Mouse (Mus musculus) kidney, postnatal 0 days (tissue): ENCODE results near the gene Bglap. TPM values are rescaled to one million over a fixed set of nuclear protein-coding genes. Genes with fewer than 3 reads are reported as not detected.
A peak's percentile ranks its signal among the peaks of the same experiment; 100 is the strongest.

ENCODE experiments used
- ATAC-seq: fragments of 200-750 bp; cut with Nextera tagmentation; replicated peaks from 2 replicates; pipeline ENCODE4 v1.8.0; 2017; ENCODE audit warnings: low read depth, moderate number of reproducible peaks, moderate TSS enrichment, moderate library complexity; ENCODE audit not compliant: low FRiP score
- DNase-seq: peaks from one replicate; pipeline ENCODE4 v3.0.0-alpha.2; 2016; ENCODE audit warnings: low spot score
- H3K27ac ChIP-seq: fragments of 300-500 bp; sonication (generic); 2 replicates; pipeline ENCODE4 v1.5.1; 2014; ENCODE audit warnings: mild to moderate bottlenecking
- H3K27me3 ChIP-seq: fragments of 300-500 bp; sonication (generic); 2 replicates; pipeline ENCODE4 v1.6.1; 2014; ENCODE audit warnings: low read length, mixed read lengths; ENCODE audit not compliant: insufficient read depth
- H3K36me3 ChIP-seq: fragments of 300-500 bp; sonication (generic); 2 replicates; pipeline ENCODE4 v1.6.1; 2014; ENCODE audit warnings: low read length, mixed read lengths; ENCODE audit not compliant: insufficient read depth
- H3K4me1 ChIP-seq: fragments of 300-500 bp; sonication (generic); replicated peaks from 2 replicates; pipeline ENCODE4 v1.6.1; 2014; ENCODE audit warnings: antibody characterized with exemption, low read length, mixed read lengths; ENCODE audit not compliant: insufficient read depth
- H3K4me2 ChIP-seq: fragments of 300-500 bp; sonication (generic); 2 replicates; pipeline ENCODE4 v1.6.1; 2014; ENCODE audit warnings: mild to moderate bottlenecking, low read length, moderate library complexity, mixed read lengths
- H3K4me3 ChIP-seq: fragments of 300-500 bp; sonication (generic); replicated peaks from 2 replicates; pipeline ENCODE4 v1.5.1; 2014; ENCODE audit warnings: low read depth, low read length
- H3K9ac ChIP-seq: fragments of 300-500 bp; sonication (generic); 2 replicates; pipeline ENCODE4 v1.6.1; 2014; ENCODE audit warnings: low read depth, low read length
- H3K9me3 ChIP-seq: fragments of 300-500 bp; sonication (generic); replicated peaks from 2 replicates; pipeline ENCODE4 v1.6.1; 2016; ENCODE audit warnings: low read length, inconsistent platforms, mixed read lengths
- CTCF ChIP-seq: IDR thresholded peaks from 2 replicates; pipeline ENCODE4 v1.5.1; 2016; ENCODE audit warnings: antibody characterized with exemption, low read depth, mild to moderate bottlenecking, moderate library complexity
- WGBS: fragments of 180-500 bp; shearing (Covaris S2); extraction: QIAGEN DNeasy Blood & Tissue Kit; methylation state at CpG from one replicate; pipeline ENCODE4 v1.1.7; 2014; 5-methylcytosine and 5-hydroxymethylcytosine counted together
- polyA plus RNA-seq: library from polyadenylated mRNA; unstranded; fragments of >200 nt; fragmentation: Nextera tagmentation; extraction: Ambion mirVana; gene quantifications from 2 replicates; pipeline ENCODE4 v1.2.1, GENCODE M21; 2015

Bglap gene
- polyA plus RNA-seq, 1 experiment from 2014 or later, result not detected

DNA sequence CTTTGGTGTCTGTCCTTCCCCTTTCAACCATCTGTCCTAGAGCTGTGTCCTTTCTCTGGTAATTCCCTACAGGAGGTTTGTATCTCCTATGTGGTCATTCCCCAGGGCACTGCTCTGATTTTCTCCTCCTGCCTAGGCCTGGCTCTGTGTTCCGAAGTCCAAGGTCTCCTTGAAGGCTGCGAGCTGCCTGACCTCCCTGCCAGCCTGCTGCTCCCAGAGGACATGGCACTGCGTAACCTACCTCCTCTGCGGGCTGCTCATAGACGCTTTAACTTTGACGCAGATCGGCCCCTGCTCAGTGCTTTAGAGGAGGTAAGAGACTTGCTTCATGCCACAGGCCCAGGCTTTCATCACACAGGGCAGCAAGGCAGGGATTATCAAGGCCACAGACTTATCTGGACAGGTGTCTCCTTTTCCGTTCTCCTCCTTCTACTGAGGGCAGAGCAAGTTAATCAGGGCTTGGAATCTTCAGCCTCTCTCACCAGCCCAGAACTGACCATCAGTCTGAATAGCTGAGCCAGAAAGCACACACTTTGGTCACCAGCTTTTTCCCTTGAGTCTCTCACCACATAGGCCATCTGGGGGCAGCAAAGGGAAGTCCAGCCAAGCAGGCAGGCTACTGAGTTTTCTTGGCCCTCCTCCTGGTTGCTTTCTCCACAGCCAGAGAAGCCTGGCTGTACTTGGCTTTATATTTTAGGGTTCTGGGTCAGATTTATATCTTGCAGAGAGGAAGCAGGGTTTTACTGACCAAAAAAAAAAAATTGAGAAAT is 29.7 kb downstream of the Bglap start:
- DNase-seq, result peak; percentile 31
- no peak overlapping the region for H3K9ac ChIP-seq

DNA sequence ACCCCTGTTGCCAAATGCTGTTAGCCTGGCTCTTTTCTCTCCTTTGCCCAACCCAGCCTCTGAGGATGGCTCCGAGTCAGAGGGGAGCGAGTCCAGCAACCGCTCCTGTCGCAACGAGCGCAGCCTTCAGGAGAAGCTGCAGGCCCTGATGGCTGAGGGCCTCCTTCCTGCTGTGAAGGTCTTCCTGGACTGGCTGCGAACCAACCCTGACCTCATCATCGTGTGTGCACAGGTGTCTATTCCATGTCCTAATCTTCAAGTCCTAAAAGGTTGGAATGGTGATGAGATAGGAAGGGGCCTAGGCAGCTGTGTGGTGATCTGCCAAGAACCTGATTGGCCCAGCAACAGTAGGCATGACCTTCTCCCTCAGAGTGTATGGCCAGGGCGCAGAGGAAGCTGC is 31.4 kb downstream of the Bglap start:
- no peak overlapping the region for H3K27ac ChIP-seq
- TF ChIP-seq CTCF, result no peak
- peaks cover 92% of the 10 kb centered on the region for H3K36me3 ChIP-seq
- DNase-seq, result no peak
- H3K9ac ChIP-seq, result no peak overlapping the region
- 88% methylated on average over 9 of the region's 9 CpGs for WGBS
- H3K27me3 ChIP-seq, result no peaks in the 10 kb centered on the region
- no peak overlapping the region for H3K4me2 ChIP-seq
- no peak for ATAC-seq
- H3K4me1 ChIP-seq, result no peaks in the 10 kb centered on the region
- H3K4me3 ChIP-seq, result no peak overlapping the region
- no peaks in the 10 kb centered on the region for H3K9me3 ChIP-seq

More for the DNA sequence above, 29.7 kb downstream of the Bglap start:
- no peak overlapping the region for H3K4me3 ChIP-seq
- H3K27ac ChIP-seq, result no peak overlapping the region
- no peaks in the 10 kb centered on the region for H3K4me1 ChIP-seq
- 94% methylated on average over 8 of the region's 8 CpGs for WGBS
- H3K9me3 ChIP-seq, result no peaks in the 10 kb centered on the region
- peaks cover 96% of the 10 kb centered on the region for H3K36me3 ChIP-seq
- no peak; the same call in 1 of the 2 replicates for ATAC-seq
- H3K27me3 ChIP-seq, result no peaks in the 10 kb centered on the region
- no peak overlapping the region for H3K4me2 ChIP-seq
- TF ChIP-seq CTCF, result peak; percentile 42; the same call in 1 of the 2 replicates

DNA sequence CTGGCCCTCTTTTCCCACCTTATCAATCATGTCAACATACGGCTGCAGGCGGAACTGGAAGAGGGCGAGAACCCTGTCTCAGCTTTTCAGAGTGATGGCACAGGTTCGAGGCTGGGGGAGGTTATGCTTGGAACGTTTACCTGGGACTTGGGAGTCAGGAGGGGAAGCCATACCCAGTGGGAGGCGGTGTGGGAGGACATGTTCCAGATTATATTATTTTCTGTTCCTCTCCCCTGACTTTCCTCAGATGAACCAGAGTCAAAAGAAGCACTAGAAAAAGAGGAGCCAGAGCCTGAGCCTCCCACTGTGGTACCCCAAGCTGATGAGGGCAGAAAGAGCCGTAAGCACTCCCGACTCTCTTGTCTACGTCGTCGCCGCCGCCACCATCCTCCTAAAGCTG is 33.5 kb downstream of the Bglap start:
- H3K9me3 ChIP-seq, result no peaks in the 10 kb centered on the region
- peaks cover 91% of the 10 kb centered on the region for H3K36me3 ChIP-seq
- no peak overlapping the region for H3K9ac ChIP-seq
- no peak overlapping the region for H3K4me3 ChIP-seq
- H3K27ac ChIP-seq, result no peak overlapping the region
- H3K4me2 ChIP-seq, result no peak overlapping the region
- no peaks in the 10 kb centered on the region for H3K27me3 ChIP-seq
- DNase-seq (no peak), ATAC-seq (no peak)
- 86% methylated on average over 13 of the region's 13 CpGs for WGBS
- no peak for TF ChIP-seq CTCF
- no peaks in the 10 kb centered on the region for H3K4me1 ChIP-seq

DNA sequence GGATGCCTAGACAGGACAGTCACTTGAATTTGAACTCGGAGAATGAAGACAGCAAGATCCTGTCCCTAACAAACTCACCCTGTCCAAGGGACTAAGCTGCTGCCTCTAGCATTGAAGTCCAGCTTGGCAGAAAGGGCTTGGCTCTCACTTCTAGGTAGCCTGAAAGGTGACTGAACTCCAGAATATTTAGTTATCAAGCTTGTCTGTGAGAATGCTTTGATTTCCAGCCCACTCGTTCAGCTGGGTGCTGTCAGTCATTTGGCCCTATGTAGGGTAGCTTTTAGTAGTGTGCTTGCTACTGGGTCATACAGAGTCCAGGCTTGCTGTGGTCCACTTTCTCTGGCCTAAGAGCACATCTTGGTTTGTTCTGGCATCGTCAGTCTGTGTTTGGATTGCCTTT is 45.3 kb downstream of the Bglap start:
- H3K27me3 ChIP-seq, result no peaks in the 10 kb centered on the region
- H3K9ac ChIP-seq, result no peak overlapping the region
- 68% methylated on average over 3 of the region's 3 CpGs for WGBS
- no peaks in the 10 kb centered on the region for H3K9me3 ChIP-seq
- H3K4me1 ChIP-seq, result peaks cover 15% of the 10 kb centered on the region
- H3K27ac ChIP-seq, result no peak overlapping the region
- TF ChIP-seq CTCF, result no peak
- DNase-seq, result no peak
- peaks cover 24% of the 10 kb centered on the region for H3K36me3 ChIP-seq
- no peak for ATAC-seq
- H3K4me3 ChIP-seq, result no peak overlapping the region
- H3K4me2 ChIP-seq, result no peak overlapping the region

DNA sequence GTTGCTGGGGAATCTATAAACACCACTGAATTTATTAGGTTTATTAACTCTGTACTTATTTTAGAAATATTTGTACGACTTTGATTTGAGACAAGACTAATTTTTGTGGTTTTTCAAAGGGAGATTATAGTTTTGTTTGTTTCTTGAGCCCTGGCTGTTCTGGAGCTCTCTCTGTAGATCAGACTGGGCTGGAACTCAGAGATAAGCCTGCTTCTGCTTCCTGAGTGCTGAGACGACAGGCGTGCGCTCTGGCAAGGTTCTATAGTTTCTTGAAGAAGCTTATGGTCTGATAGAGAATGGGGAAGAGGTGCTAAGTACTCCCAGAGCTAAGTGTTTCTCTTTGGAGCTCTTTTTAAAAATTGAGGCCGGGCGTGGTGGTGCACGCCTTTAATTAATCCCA is 45.9 kb downstream of the Bglap start:
- H3K36me3 ChIP-seq, result peaks cover 17% of the 10 kb centered on the region
- TF ChIP-seq CTCF, result no peak
- no peaks in the 10 kb centered on the region for H3K27me3 ChIP-seq
- no peaks in the 10 kb centered on the region for H3K9me3 ChIP-seq
- no peak overlapping the region for H3K4me2 ChIP-seq
- H3K4me1 ChIP-seq, result peaks cover 17% of the 10 kb centered on the region
- WGBS, result 91% methylated on average over 7 of the region's 7 CpGs
- H3K4me3 ChIP-seq, result no peak overlapping the region
- ATAC-seq, result no peak
- H3K27ac ChIP-seq, result no peak overlapping the region
- H3K9ac ChIP-seq, result no peak overlapping the region
- DNase-seq, result no peak

DNA sequence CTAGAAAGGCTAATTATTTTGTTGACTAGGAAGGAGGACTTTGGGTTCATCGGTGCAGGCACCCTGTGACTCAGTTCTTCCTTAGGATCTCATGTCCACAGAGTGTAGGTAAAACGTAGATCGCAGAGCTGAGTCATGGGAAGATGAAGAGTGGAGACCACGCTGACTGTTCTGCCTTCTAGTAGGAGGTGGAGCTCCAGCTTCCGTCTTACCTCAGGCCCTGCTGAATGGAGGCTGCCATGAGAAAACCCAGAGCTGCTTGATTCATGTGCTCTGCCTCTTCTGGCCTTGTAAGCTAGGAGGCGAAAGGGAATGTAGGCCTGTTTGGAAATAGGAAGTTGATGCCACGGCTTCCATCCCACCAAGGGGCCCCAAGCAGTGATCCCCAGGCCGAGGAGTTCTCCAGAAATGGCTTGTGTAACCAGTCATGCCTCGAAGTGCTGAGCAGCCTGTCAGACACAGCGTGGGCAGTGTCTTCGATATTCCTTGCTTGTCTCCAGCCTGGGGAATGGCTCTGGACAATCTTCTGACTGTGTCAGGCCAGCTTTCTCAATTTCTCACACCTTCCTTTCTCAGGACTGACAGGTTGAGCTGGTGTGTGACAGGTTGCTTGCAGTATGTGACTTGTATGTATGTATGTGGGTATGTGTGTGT is 46.8 kb downstream of the Bglap start:
- peaks cover 9% of the 10 kb centered on the region; the same call in 1 of the 2 replicates for H3K36me3 ChIP-seq
- no peak overlapping the region for H3K4me3 ChIP-seq
- peak overlapping the region; percentile 59 for H3K4me2 ChIP-seq
- no peaks in the 10 kb centered on the region for H3K9me3 ChIP-seq
- H3K9ac ChIP-seq, result 0 out of 2 replicates have a peak overlapping the region, but pooled peaks have one; percentile 20
- H3K27me3 ChIP-seq, result no peaks in the 10 kb centered on the region
- no peak for TF ChIP-seq CTCF
- peaks cover 17% of the 10 kb centered on the region for H3K4me1 ChIP-seq
- WGBS, result 63% methylated on average over 11 of the region's 11 CpGs
- ATAC-seq (no peak), DNase-seq (no peak)
- peak overlapping the region; percentile 37; the same call in 1 of the 2 replicates for H3K27ac ChIP-seq
